Mouse (Mus musculus): ENCODE results near the gene Nlrp2.

DNA sequence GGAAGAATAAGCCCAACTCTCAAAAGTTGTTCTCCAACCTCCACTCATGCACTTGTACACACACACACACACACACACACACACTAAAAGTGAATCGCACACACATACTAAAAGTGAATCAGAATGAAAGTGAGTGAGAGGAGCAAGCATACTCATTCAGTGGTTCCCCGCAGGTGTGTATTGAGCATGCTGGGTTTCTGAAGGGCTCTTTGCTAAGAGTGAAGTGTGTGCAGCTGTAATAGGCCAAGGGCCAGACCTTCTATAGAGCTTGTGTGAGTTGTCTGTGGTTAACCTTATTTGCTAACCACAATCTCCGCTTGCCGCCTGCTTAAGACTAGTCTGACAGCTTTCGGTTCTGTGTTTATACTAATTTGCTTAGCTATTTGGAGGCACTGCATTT, 12.8 kb upstream of the Nlrp2 start:
- TF ChIP-seq GATA1 (IDR thresholded peaks at IDR 0.05; ENCODE audit: low read depth, low read length) = no peak
- TF ChIP-seq GABPA (IDR thresholded peaks at IDR 0.05; ENCODE audit: low read depth, low read length) = no peak
- no peak for TF ChIP-seq CTCF (IDR thresholded peaks at IDR 0.05 in 2 of 3, conservative IDR thresholded peaks at IDR 0.05 in 1 of 3; ENCODE audit: control insufficient read depth in 1 of 3, insufficient read depth in 1 of 3, low read depth in 2 of 3, low read length in 3 of 3, poor library complexity in 1 of 3, severe bottlenecking in 1 of 3)
- TF ChIP-seq HCFC1 (IDR thresholded peaks at IDR 0.05; ENCODE audit: low read depth, low read length) = no peak
- TF ChIP-seq BHLHE40 (IDR thresholded peaks at IDR 0.05; ENCODE audit: borderline replicate concordance, low read depth, low read length) = no peak

Measured in MEL (cell line).